Mouse (Mus musculus) adrenal gland, postnatal 10 days (tissue): Measurements from ENCODE around the gene Qprt. TPM values are rescaled to one million over a fixed set of nuclear protein-coding genes. Genes with fewer than 3 reads are reported as not detected.

Source experiments
- DNase-seq: peaks from one replicate; pipeline ENCODE4 v3.0.0; 2021; ENCODE audit warnings: mixed read lengths
- total RNA-seq, 2 experiments: library from RNA; stranded (reverse); gene quantifications; 2 replicates each; pipeline ENCODE4 v1.2.3; 2021

The Qprt gene
- total RNA-seq, 2 experiments from 2014 or later: 7.6 to 20.7 TPM

- DNase-seq: no peak
Observed at GRCm38 (mm10) chr7:127133125-127133524, 11.1 kb upstream of the Qprt start.

- DNase-seq: peak; percentile 42
Observed at GRCm38 (mm10) chr7:127129638-127130037, 7.6 kb upstream of the Qprt start.

- no peak for DNase-seq
Observed at GRCm38 (mm10) chr7:127121061-127121910, 740 bp downstream of the Qprt start.

DNA sequence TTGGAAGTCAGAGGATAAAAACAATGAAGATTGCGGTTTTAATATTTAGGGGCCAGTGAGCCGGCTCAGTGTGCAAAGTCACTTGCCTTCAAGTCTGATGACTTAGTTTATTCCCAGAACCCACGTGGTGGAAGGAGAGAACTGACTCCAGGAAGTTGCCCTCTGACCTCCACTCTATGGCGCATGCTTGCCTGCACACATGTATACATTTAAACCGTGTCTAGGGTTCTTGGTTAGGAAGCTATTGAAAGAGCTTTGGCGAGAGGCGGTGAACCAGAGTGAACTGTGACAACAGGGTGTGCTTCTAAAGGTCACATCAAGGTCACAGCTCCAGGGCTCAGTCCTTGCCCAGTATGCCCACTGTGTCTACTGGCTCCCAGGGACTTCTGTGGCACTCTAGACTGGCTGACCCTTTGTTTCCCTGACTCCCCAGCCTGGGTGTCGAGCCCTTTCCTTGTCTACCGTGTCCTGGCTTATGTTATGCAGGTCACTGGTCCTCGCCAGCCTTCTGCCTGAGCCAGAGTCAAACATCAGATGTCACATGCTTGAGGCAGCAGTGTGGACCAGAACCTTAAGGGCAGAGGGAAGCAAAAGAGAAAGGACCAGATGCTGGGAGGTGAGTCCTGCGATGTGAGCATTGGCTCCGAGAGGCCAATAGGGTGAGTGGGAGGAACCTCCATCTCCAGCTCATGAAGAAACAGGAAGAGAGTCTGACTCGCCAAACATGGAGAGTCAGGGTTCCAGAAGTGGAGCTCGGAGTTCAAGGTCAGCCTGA lies 3.2 kb downstream of the Qprt start:
- no peak for DNase-seq

- peak; percentile 52 for DNase-seq
Observed at GRCm38 (mm10) chr7:127117948-127118347, 4.1 kb downstream of the Qprt start.

DNA sequence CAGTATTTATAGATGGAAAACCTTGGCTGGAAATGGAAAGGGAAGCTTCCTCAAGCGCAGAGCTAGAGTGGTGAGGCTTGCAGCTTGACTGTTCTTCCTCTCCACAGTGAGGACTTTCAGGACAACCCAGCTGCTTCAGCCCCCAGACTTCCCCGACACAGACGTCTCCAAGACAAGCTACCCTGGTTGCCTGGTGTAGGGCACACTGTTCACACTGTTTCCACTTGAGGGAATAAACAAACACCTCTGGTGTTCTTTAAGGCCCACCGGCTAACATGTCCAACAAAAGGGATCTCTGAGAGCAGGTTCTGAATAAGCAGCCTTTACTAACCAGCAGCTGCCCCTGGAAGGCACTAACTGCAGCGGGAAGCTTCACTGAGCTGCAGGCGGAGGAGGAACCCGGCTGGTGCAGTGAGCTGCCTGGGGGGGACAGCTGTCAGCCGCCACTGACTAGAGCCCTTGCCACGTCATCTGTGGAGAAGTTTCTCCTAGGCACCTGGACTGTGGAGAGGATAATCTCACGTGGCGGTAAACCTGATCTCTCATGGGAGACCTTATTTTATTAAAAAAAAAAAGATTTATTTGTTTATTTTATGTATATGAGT lies 5.6 kb downstream of the Qprt start:
- DNase-seq: no peak

DNA sequence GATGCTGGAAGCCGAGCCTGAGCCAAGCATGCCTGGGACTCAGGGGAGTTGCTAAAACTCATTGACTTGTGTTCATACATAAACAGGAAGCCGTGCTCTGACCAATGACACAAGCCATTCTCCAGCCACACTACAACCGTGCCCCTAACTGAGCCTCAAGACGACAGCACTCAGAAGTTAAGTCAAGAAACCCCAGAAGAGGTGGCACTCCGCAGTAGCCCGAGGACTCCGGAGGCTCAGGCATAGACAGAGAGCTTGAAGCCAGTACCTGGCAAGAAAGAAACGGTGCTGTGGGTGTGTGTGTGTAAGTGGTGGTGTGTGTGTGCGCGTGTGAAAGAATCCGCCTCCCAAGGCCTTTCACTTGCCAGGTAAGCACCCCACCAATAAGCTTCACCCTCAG lies 7.1 kb downstream of the Qprt start:
- no peak for DNase-seq

DNA sequence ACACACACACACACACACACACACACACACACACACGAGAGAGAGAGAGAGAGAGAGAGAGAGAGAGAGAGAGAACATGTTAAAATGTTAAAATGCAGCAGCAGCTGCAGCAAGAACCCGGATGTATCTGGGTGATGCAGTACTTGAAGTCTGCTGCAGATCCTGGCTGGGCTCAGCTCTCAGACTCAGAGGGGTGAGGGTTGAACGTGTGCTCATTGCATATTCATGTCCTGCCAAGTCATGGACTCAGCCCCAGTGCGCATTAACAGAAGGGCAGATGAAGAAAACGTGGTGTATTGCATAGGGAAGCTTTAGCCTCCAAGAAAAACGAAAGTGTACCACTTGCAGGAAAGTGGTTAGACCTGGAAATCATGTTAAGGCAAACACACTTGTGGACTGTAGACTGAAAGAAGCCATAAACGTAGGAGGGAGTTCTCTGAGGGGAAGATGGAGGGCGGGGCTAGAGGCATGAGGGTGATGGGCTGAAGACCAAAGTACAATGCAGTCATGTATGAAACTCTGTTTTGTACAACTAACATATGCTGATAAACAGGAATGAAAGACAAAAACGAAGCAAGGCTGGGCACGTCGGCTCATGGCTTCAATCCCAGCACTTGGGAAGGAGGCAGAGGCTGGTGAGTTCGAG lies 8.3 kb downstream of the Qprt start:
- no peak for DNase-seq

GRCm38 (mm10) chr7:127112921-127113597 lies 9.0 kb downstream of the Qprt start:
- no peak for DNase-seq

GRCm38 (mm10) chr7:127112251-127112841 lies 9.7 kb downstream of the Qprt start:
- no peak for DNase-seq

- DNase-seq: peak; percentile 65
Observed at GRCm38 (mm10) chr7:127111461-127111860, 10.6 kb downstream of the Qprt start.

GRCm38 (mm10) chr7:127110239-127111007 lies 11.6 kb downstream of the Qprt start:
- DNase-seq: peak; percentile 83

- DNase-seq: no peak
Observed at GRCm38 (mm10) chr7:127105551-127105950, 16.5 kb downstream of the Qprt start.

DNA sequence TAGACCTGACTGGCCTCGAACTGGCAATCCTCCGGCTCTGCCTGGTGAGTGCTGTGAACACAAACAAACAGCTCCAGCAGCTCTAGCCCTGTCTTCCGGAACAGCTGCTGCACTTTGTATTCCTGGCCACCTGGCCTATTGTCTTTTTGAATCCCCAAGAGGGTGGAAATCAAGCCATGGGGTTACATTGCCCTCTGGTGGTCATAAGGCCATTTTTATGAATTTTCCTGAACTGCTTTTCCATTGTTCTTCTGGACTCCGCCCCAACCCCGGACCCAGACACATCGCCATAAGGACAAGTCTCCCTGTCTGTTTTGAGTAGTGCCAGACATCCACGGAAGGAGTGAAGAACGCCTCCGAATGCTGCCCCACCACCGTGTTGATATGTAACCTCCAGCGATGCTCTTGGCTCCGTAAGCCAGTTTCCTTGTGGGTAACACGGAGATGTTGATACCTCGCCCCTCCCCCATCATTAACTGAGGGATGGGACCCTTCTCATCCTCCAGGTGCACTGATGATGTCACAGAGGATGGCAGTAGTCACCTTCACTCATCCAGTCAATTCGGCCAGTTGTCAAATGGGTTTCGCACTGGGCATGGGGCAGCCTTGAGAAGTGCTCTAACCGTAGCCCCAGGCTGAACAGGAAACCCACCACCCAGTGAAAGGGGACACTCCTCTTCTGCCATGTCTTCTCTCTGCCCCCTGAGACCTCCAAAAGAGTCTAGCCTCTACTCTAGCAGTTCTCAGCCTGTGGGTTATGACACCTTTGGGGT lies 17.3 kb downstream of the Qprt start:
- peak; percentile 86 for DNase-seq

DNA sequence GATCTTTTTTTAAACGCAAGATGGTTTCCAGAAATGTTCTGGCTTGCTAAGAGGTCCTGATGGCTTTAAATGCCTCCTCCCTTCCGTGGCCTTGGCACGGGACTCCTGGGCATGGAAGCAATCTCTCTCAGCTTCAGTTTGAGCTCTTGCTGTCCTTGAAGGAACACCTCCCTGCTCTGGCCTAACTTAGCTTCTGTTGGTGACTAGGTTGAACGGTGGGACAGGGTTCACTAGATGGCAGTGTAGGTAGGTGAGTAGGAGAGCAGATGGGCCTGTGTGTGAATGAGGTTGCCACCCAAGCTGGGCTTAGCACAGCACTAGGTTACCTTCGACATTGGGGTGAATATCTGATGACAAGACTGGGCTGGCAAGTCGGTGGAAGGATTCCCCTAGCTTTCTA lies 18.1 kb downstream of the Qprt start:
- peak; percentile 34 for DNase-seq

- DNase-seq: no peak
Observed at GRCm38 (mm10) chr7:127102148-127102547, 19.9 kb downstream of the Qprt start.

- peak; percentile 60 for DNase-seq
Observed at GRCm38 (mm10) chr7:127101451-127102016, 20.5 kb downstream of the Qprt start.

GRCm38 (mm10) chr7:127099528-127099927 lies 22.5 kb downstream of the Qprt start:
- no peak for DNase-seq

GRCm38 (mm10) chr7:127098950-127099349 lies 23.1 kb downstream of the Qprt start:
- DNase-seq: no peak
